Mouse (Mus musculus): ENCODE results near the gene Olfr804. TPM values are rescaled to one million over a fixed set of nuclear protein-coding genes. Genes with fewer than 3 reads are reported as not detected.

Gene Olfr804
- not detected for polyA plus RNA-seq (2015; fragmentation: Illumina TruSeq; extraction: RNeasy Lipid Tissue Mini Kit (QIAGEN cat#74804); ENCODE audit: insufficient read depth, low replicate concordance)

GRCm38 (mm10) chr10:129702910-129703309, at the start of gene Olfr804:
Olfr804 (plus strand) TSS chr10:129703210.

GRCm38 (mm10) chr10:129657394-129657793, 45.6 kb upstream of the Olfr804 start, which contains the start of gene Olfr800:
Olfr800 (plus strand) TSS chr10:129657694.

DNA sequence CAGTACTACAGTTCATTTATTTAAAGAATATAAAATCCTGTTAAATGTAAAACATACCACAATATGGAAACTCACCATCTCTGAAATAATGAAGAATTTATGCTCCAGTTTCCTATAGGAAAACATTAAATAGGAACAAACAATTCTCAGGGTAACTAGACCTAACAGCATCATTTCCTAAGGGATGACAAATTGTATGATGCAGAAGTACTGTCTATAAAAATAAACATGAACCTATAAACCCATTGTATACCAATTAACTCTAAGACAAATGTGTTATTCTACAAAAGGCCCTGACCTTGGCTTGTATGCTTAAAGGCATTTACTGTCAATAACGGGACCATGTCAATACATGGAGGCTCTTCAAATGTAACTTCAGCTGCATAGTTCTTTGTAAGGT, 29.2 kb upstream of the Olfr804 start, which contains the start of gene Olfr801:
Gene Olfr801 (minus strand): TSS at position 101 of the 400 bp plus-strand sequence.

DNA sequence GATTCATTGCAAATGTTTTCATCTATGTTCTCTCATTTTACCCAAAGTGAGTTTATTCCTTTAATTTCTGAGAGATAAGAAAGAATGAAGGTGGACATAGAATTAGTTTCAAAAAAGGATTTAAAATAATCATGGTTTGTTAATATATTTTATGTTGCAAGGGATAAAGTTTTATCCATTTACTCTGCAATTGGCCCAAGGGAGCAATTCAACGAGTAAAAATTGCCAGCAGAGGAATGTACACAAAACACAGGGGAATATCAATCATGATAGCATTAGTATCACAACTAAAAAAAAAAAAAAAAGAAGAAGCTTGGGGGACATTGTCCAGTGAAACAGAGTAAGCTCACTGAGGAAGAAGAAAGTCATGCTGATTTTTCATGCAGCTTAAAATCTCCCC, 14.9 kb upstream of the Olfr804 start, which contains the start of gene Olfr802:
Gene Olfr802 (minus strand): TSS at position 101 of the 400 bp plus-strand sequence.

DNA sequence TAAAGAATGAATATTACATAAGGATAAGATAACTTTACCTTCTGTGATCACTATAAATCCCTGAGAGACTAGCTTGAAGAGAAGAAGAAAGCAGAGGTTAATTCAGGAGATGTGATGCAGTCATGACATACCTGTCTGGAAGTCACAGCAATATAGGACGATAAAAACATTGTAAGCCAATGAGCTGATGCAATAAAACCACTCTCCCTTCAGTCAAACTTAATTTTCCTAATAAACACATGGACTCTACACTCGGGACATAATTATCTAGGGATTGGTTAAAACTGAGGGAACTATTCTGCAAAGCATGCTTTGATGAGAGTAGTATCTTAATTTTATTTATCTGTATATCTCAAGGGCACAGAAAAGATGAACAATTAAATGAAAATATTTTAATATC, 8.8 kb upstream of the Olfr804 start, which contains the start of gene Olfr803:
Gene Olfr803 (minus strand): TSS at position 101 of the 400 bp plus-strand sequence.

GRCm38 (mm10) chr10:129729275-129729674, 26.3 kb downstream of the Olfr804 start, which contains the start of gene Olfr805:
Olfr805 (minus strand) TSS chr10:129729375.

DNA sequence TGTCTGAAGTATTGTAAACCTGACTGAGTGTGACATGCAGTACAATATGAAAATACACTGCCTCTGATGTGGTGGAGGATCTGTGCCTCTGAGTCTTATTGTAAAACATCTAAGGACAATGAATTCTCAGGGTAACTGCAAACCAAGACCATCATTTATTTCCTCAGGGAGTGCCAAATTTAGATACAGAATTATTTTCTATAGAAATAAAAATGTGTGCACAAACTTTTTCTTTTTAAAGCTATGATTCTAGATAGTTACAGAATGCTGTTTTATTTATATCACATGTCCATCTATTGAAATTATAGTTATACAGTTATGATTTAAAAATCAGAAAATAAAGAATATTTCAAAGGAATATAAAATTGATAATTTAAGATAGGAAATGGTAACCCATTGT, 38.8 kb downstream of the Olfr804 start, which contains the start of gene Olfr806:
Gene Olfr806 (minus strand): TSS at position 101 of the 400 bp plus-strand sequence.

DNA sequence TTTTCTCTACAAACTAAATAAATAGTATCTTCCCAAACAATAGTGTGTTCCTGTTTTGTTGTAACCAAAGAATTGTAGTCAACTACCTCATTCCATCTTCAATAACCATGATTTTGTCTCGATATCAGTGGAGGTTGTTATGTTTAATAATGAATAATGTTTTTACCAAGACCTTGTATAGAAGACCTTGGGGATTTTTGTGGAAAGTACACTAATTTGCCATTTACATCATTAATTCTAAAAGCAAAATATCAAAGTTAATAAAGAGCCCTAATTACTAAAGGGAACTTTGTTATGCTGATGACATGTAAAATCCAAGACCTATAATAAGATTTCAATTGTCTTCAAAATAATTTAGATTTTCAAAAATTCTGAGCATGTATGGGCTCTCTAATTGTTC, 54.7 kb downstream of the Olfr804 start, which contains the start of gene Olfr807:
Gene Olfr807 (minus strand): TSS at position 101 of the 400 bp plus-strand sequence.

Other genes with a start within 250 kb of the Olfr804 start
- not detected for gene Olfr787, start 241.3 kb upstream of the Olfr804 start, polyA plus RNA-seq (2015; fragmentation: Illumina TruSeq; extraction: RNeasy Lipid Tissue Mini Kit (QIAGEN cat#74804); ENCODE audit: insufficient read depth, low replicate concordance)
- not detected for gene Olfr788, start 232.2 kb upstream of the Olfr804 start, polyA plus RNA-seq (2015; fragmentation: Illumina TruSeq; extraction: RNeasy Lipid Tissue Mini Kit (QIAGEN cat#74804); ENCODE audit: insufficient read depth, low replicate concordance)
- not detected for gene Olfr789, start 218.5 kb upstream of the Olfr804 start, polyA plus RNA-seq (2015; fragmentation: Illumina TruSeq; extraction: RNeasy Lipid Tissue Mini Kit (QIAGEN cat#74804); ENCODE audit: insufficient read depth, low replicate concordance)
- gene Olfr790, start 204.7 kb upstream of the Olfr804 start, polyA plus RNA-seq (2015; fragmentation: Illumina TruSeq; extraction: RNeasy Lipid Tissue Mini Kit (QIAGEN cat#74804); ENCODE audit: insufficient read depth, low replicate concordance): not detected
- not detected for gene Olfr791, start 181.4 kb upstream of the Olfr804 start, polyA plus RNA-seq (2015; fragmentation: Illumina TruSeq; extraction: RNeasy Lipid Tissue Mini Kit (QIAGEN cat#74804); ENCODE audit: insufficient read depth, low replicate concordance)
- not detected for gene Olfr792, start 164.0 kb upstream of the Olfr804 start, polyA plus RNA-seq (2015; fragmentation: Illumina TruSeq; extraction: RNeasy Lipid Tissue Mini Kit (QIAGEN cat#74804); ENCODE audit: insufficient read depth, low replicate concordance)
- gene Olfr794, start 135.6 kb upstream of the Olfr804 start, polyA plus RNA-seq (2015; fragmentation: Illumina TruSeq; extraction: RNeasy Lipid Tissue Mini Kit (QIAGEN cat#74804); ENCODE audit: insufficient read depth, low replicate concordance): not detected
- not detected for gene Olfr796, start 90.6 kb upstream of the Olfr804 start, polyA plus RNA-seq (2015; fragmentation: Illumina TruSeq; extraction: RNeasy Lipid Tissue Mini Kit (QIAGEN cat#74804); ENCODE audit: insufficient read depth, low replicate concordance)
- gene Olfr798, start 75.3 kb upstream of the Olfr804 start, polyA plus RNA-seq (2015; fragmentation: Illumina TruSeq; extraction: RNeasy Lipid Tissue Mini Kit (QIAGEN cat#74804); ENCODE audit: insufficient read depth, low replicate concordance): not detected
- not detected for gene Olfr799, start 65.7 kb upstream of the Olfr804 start, polyA plus RNA-seq (2015; fragmentation: Illumina TruSeq; extraction: RNeasy Lipid Tissue Mini Kit (QIAGEN cat#74804); ENCODE audit: insufficient read depth, low replicate concordance)
- gene Olfr800, start 45.5 kb upstream of the Olfr804 start, polyA plus RNA-seq (2015; fragmentation: Illumina TruSeq; extraction: RNeasy Lipid Tissue Mini Kit (QIAGEN cat#74804); ENCODE audit: insufficient read depth, low replicate concordance): not detected
- not detected for gene Olfr801, start 29.3 kb upstream of the Olfr804 start, polyA plus RNA-seq (2015; fragmentation: Illumina TruSeq; extraction: RNeasy Lipid Tissue Mini Kit (QIAGEN cat#74804); ENCODE audit: insufficient read depth, low replicate concordance)
- gene Olfr802, start 15.0 kb upstream of the Olfr804 start, polyA plus RNA-seq (2015; fragmentation: Illumina TruSeq; extraction: RNeasy Lipid Tissue Mini Kit (QIAGEN cat#74804); ENCODE audit: insufficient read depth, low replicate concordance): not detected
- gene Olfr803, start 8.9 kb upstream of the Olfr804 start, polyA plus RNA-seq (2015; fragmentation: Illumina TruSeq; extraction: RNeasy Lipid Tissue Mini Kit (QIAGEN cat#74804); ENCODE audit: insufficient read depth, low replicate concordance): not detected
- not detected for gene Olfr805, start 26.2 kb downstream of the Olfr804 start, polyA plus RNA-seq (2015; fragmentation: Illumina TruSeq; extraction: RNeasy Lipid Tissue Mini Kit (QIAGEN cat#74804); ENCODE audit: insufficient read depth, low replicate concordance)
- gene Olfr806, start 38.7 kb downstream of the Olfr804 start, polyA plus RNA-seq (2015; fragmentation: Illumina TruSeq; extraction: RNeasy Lipid Tissue Mini Kit (QIAGEN cat#74804); ENCODE audit: insufficient read depth, low replicate concordance): not detected
- gene Olfr807, start 54.6 kb downstream of the Olfr804 start, polyA plus RNA-seq (2015; fragmentation: Illumina TruSeq; extraction: RNeasy Lipid Tissue Mini Kit (QIAGEN cat#74804); ENCODE audit: insufficient read depth, low replicate concordance): not detected
- gene Olfr808, start 62.3 kb downstream of the Olfr804 start, polyA plus RNA-seq (2015; fragmentation: Illumina TruSeq; extraction: RNeasy Lipid Tissue Mini Kit (QIAGEN cat#74804); ENCODE audit: insufficient read depth, low replicate concordance): not detected
- not detected for gene Olfr809, start 71.4 kb downstream of the Olfr804 start, polyA plus RNA-seq (2015; fragmentation: Illumina TruSeq; extraction: RNeasy Lipid Tissue Mini Kit (QIAGEN cat#74804); ENCODE audit: insufficient read depth, low replicate concordance)
- gene Olfr810, start 91.7 kb downstream of the Olfr804 start, polyA plus RNA-seq (2015; fragmentation: Illumina TruSeq; extraction: RNeasy Lipid Tissue Mini Kit (QIAGEN cat#74804); ENCODE audit: insufficient read depth, low replicate concordance): not detected
- gene Olfr811, start 101.2 kb downstream of the Olfr804 start, polyA plus RNA-seq (2015; fragmentation: Illumina TruSeq; extraction: RNeasy Lipid Tissue Mini Kit (QIAGEN cat#74804); ENCODE audit: insufficient read depth, low replicate concordance): not detected
- not detected for gene Olfr812, start 142.9 kb downstream of the Olfr804 start, polyA plus RNA-seq (2015; fragmentation: Illumina TruSeq; extraction: RNeasy Lipid Tissue Mini Kit (QIAGEN cat#74804); ENCODE audit: insufficient read depth, low replicate concordance)
- not detected for gene Olfr813, start 152.2 kb downstream of the Olfr804 start, polyA plus RNA-seq (2015; fragmentation: Illumina TruSeq; extraction: RNeasy Lipid Tissue Mini Kit (QIAGEN cat#74804); ENCODE audit: insufficient read depth, low replicate concordance)
- gene Olfr814, start 176.6 kb downstream of the Olfr804 start, polyA plus RNA-seq (2015; fragmentation: Illumina TruSeq; extraction: RNeasy Lipid Tissue Mini Kit (QIAGEN cat#74804); ENCODE audit: insufficient read depth, low replicate concordance): not detected
- not detected for gene Olfr815, start 202.7 kb downstream of the Olfr804 start, polyA plus RNA-seq (2015; fragmentation: Illumina TruSeq; extraction: RNeasy Lipid Tissue Mini Kit (QIAGEN cat#74804); ENCODE audit: insufficient read depth, low replicate concordance)
- not detected for gene Olfr816, start 212.4 kb downstream of the Olfr804 start, polyA plus RNA-seq (2015; fragmentation: Illumina TruSeq; extraction: RNeasy Lipid Tissue Mini Kit (QIAGEN cat#74804); ENCODE audit: insufficient read depth, low replicate concordance)
- gene Olfr818, start 245.9 kb downstream of the Olfr804 start, polyA plus RNA-seq (2015; fragmentation: Illumina TruSeq; extraction: RNeasy Lipid Tissue Mini Kit (QIAGEN cat#74804); ENCODE audit: insufficient read depth, low replicate concordance): not detected